Mouse (Mus musculus) stomach, postnatal 0 days (tissue): ENCODE results near the gene Pecr.

Experiments
- CTCF ChIP-seq: IDR thresholded peaks from 2 replicates; pipeline ENCODE4 v1.5.1; 2016; ENCODE audit warnings: antibody characterized with exemption, low read depth, mild to moderate bottlenecking, moderate library complexity
- EP300 ChIP-seq: optimal IDR thresholded peaks from 2 replicates; pipeline ENCODE3; 2016; ENCODE audit warnings: antibody characterized with exemption

GRCm38 (mm10) chr1:72253881-72254491, 30.1 kb downstream of the Pecr start:
- TF ChIP-seq EP300 (no peak), CTCF (no peak)
